Mouse (Mus musculus) ES-E14 (cell line): ENCODE measurements around the gene Mrpl2. TPM values are rescaled to one million over a fixed set of nuclear protein-coding genes. Genes with fewer than 3 reads are reported as not detected.
A peak's percentile ranks its signal among the peaks of the same experiment; 100 is the strongest.

Experiments used
- DNase-seq: peaks from one replicate; pipeline ENCODE4 v3.0.0-alpha.2; 2013; ENCODE audit warnings: low read depth, low spot score
- H3K27ac ChIP-seq: 2 replicates; pipeline ENCODE4 v1.5.1; 2012; ENCODE audit warnings: low read depth, mild to moderate bottlenecking, low read length, moderate library complexity, mixed read lengths; ENCODE audit not compliant: poor library complexity, insufficient read depth, severe bottlenecking
- H3K36me3 ChIP-seq: 2 replicates; pipeline ENCODE4 v1.6.1; 2012; ENCODE audit warnings: mild to moderate bottlenecking, low read length, moderate library complexity, mixed read lengths; ENCODE audit not compliant: control insufficient read depth, poor library complexity, insufficient read depth, severe bottlenecking
- H3K4me1 ChIP-seq, 2 experiments: fragments of 150-350 bp in 1 of 2; sonication (generic) in 1 of 2; 2 replicates each; pipeline ENCODE4 v1.6.1; 2012; ENCODE audit warnings: low read length in 2 of 2, mild to moderate bottlenecking in 1 of 2, mixed read lengths in 1 of 2; ENCODE audit not compliant: control insufficient read depth in 2 of 2, insufficient read depth in 2 of 2, poor library complexity in 1 of 2
- H3K4me3 ChIP-seq, 2 experiments: fragments of 150-350 bp in 1 of 2; sonication (generic) in 1 of 2; 2 replicates each; pipeline ENCODE4 v1.5.1; 2012; ENCODE audit warnings: low read length in 2 of 2, low read depth in 1 of 2, mild to moderate bottlenecking in 1 of 2, mixed read lengths in 1 of 2; ENCODE audit not compliant: insufficient read depth in 1 of 2, poor library complexity in 1 of 2, severe bottlenecking in 1 of 2
- H3K9ac ChIP-seq: 2 replicates; pipeline ENCODE4 v1.6.1; 2012; ENCODE audit warnings: low read depth, mild to moderate bottlenecking, low read length, mixed read lengths; ENCODE audit not compliant: poor library complexity, insufficient read depth, severe bottlenecking
- H3K9me3 ChIP-seq: fragments of 150-350 bp; sonication (generic); 2 replicates; pipeline ENCODE4 v1.6.1; 2012; ENCODE audit warnings: low read depth, mild to moderate bottlenecking, low read length; ENCODE audit not compliant: control insufficient read depth, insufficient read depth
- CHD2 ChIP-seq: IDR thresholded peaks from 2 replicates; pipeline ENCODE4 v1.6.1; 2014; ENCODE audit warnings: mild to moderate bottlenecking, low read depth, low read length, inconsistent platforms
- HCFC1 ChIP-seq: IDR thresholded peaks from 2 replicates; pipeline ENCODE4 v1.6.1; 2012; ENCODE audit warnings: low read length, inconsistent platforms, borderline replicate concordance; ENCODE audit not compliant: insufficient read depth
- MAFK ChIP-seq: IDR thresholded peaks from 2 replicates; pipeline ENCODE4 v1.6.1; 2014; ENCODE audit warnings: mild to moderate bottlenecking, low read depth, low read length, inconsistent platforms; ENCODE audit not compliant: insufficient read depth
- ZC3H11A ChIP-seq: IDR thresholded peaks from 2 replicates; pipeline ENCODE4 v1.6.1; 2012; ENCODE audit warnings: low read depth, mild to moderate bottlenecking, inconsistent platforms, low read length, borderline replicate concordance
- ZNF384 ChIP-seq: IDR thresholded peaks from 2 replicates; pipeline ENCODE4 v1.6.1; 2012; ENCODE audit warnings: low read depth, low read length, inconsistent platforms
- in situ Hi-C, 2 experiments: fragments of 600-800 bp; cut with MboI; formaldehyde crosslinking; loops; one replicate each; pipeline ENCODE4 v1.15.1; 2025; ENCODE audit warnings: low sequenced_read_pairs in 2 of 2, inconsistent platforms in 1 of 2; ENCODE audit not compliant: unreplicated experiment in 2 of 2
- total RNA-seq: library from RNA; depleted of rRNA; stranded (reverse); fragments of 300-350 nt; gene quantifications from 2 replicates; pipeline ENCODE4 v1.2.3, GENCODE M21; 2012

The Mrpl2 gene
- total RNA-seq, 1 experiment: 205 TPM

DNA sequence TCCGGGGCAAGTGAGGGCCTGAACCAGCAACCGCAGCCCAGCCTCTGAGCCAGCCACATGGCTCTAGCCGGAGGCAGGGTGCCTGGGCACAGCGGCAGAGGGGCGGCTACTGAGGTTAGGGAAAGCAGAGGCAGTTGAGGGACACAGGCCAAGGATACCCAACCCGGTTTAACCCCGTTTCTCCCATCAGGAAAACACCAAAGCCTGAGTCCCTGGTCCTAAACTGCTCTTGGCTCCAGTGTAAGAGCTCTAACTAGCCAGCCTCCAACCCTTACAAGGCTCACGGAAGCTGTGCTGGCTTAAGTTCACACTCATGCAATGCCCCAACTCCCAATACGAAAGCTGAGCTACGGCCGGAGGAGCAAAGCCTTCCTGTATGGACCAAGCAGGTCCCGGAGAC lies 21.4 kb upstream of the Mrpl2 start:
- H3K4me1 ChIP-seq: peaks cover 15 to 58% of the 10 kb centered on the region in 2 experiments
- peak overlapping the region; percentile 66 for H3K9ac ChIP-seq
- no peaks in the 10 kb centered on the region for H3K9me3 ChIP-seq
- peak overlapping the region; percentile 55; the same call in 1 of the 2 replicates for H3K27ac ChIP-seq
- TF ChIP-seq ZNF384 (no peak), ZC3H11A (no peak), CHD2 (no peak), MAFK (no peak), HCFC1 (no peak)
- in situ Hi-C loops: no loop called here
- peak overlapping the region; percentile 37 to 49; a peak in 3 of 4 replicates for H3K4me3 ChIP-seq
- DNase-seq: no peak
- H3K36me3 ChIP-seq: no peaks in the 10 kb centered on the region

DNA sequence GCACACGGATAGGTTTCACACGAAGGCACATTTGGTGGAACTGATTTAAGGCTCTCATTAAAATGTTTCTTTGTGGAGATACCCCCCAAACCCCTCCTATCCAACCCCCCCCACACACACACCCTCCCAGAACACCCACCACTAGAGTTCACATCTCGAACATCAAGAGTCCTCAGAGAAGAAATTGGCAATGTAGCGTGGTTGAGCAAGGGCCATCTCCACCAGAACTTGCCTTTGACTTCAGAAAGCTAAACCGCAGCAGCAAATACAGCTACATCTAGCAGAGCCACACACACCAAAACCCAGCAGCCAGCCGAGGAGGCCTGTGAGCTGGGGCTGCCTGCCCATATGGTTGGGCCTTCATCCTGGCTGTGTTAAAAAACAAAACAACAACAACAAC lies 18.6 kb upstream of the Mrpl2 start:
- TF ChIP-seq MAFK (no peak), CHD2 (no peak), HCFC1 (no peak), ZC3H11A (no peak), ZNF384 (no peak)
- Histone ChIP-seq H3K4me3 (0 out of 4 replicates have a peak overlapping the region, but pooled peaks of 1 of the 2 experiments have one; percentile 95), H3K4me1 (peaks cover 15 to 55% of the 10 kb centered on the region in 2 experiments)

DNA sequence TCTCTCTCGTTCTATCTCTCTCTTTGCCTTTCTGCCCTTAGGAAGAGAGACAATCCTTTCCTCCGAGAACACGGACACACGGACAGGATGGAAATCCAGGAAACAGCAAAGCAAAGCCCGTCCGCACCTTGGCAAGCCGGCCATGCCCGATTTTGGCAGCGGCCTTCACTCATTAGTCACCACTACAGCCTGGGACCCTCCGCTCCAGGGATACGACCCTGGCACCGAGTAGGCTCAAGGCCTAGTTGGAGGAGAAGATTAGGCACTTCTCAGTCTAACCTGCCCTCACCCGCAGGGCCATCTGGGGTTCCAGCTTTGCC lies 17.6 kb upstream of the Mrpl2 start:
- H3K4me1 ChIP-seq: peaks cover 14 to 47% of the 10 kb centered on the region in 2 experiments

More for the DNA sequence above, 18.6 kb upstream of the Mrpl2 start:
- in situ Hi-C loops: no loop called here
- Histone ChIP-seq H3K9me3 (no peaks in the 10 kb centered on the region), H3K9ac (peak overlapping the region; percentile 34; the same call in 1 of the 2 replicates), H3K36me3 (peaks cover 3% of the 10 kb centered on the region; the same call in 1 of the 2 replicates), H3K27ac (no peak overlapping the region)
- DNase-seq: no peak

DNA sequence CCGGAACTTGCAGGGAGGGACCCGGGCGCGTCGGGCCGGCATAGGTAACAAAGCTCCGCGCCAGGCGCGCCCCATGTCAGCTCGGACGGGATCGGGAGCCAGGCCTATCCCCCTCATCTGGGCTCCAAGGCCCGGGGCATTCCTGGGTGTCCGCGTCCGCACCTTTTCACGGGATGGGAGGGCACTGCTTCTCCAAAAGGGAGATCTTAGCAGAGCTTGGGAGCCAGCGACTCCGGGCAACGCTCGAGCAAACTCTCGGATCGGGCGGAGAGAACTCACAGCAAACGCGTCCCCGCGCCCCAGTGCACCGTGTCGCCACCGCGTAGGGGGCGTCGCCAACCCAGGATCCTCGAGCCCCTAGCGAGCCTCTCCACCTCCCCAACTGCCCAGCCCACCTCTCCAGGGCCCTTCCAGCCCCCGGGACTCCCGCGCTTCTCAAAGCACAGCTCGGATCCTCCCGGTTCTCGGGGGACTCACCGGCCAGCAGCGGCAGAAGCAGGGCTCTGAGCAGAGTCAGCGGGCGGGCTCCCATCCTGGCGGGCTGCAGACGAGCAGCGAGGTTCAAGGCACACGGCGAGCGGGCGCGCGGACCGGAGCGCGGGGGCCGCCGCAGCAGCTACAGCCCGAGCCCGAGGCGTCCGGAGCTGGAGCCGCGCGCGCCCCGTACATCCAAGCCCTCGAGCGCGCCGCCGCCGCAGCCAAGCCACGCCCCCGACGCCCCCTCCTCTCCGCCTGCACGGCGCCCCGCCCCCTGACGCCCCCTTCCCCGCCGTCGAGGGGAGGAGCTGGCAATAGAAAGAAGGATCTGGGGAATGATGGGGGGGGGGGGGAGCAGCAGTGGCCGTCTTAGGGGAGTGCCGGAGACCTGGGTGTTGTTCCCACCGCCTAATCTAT lies 17.0 kb upstream of the Mrpl2 start, which contains the start of gene Ptk7:
TSS of gene Ptk7 (minus strand) at position 714 of the 894 bp plus-strand sequence.
- peak within 1 kb of the TSS; percentile 77 to 95 for H3K4me3 ChIP-seq
- H3K9ac ChIP-seq: peak within 1 kb of the TSS; percentile 91
- peak; percentile 72 for DNase-seq
- peaks cover 11 to 45% of the 10 kb centered on the region in 2 experiments for H3K4me1 ChIP-seq
- H3K27ac ChIP-seq: peak within 1 kb of the TSS; percentile 93
- TF ChIP-seq ZNF384: no peak
- TF ChIP-seq HCFC1: no peak
- no peak for TF ChIP-seq MAFK
- TF ChIP-seq CHD2: no peak
- TF ChIP-seq ZC3H11A: no peak
- H3K9me3 ChIP-seq: no peaks in the 10 kb centered on the region
- in situ Hi-C loops: no loop called here
- H3K36me3 ChIP-seq: peaks cover 5% of the 10 kb centered on the region; the same call in 1 of the 2 replicates

More for the DNA sequence above, 17.6 kb upstream of the Mrpl2 start:
- Histone ChIP-seq H3K9ac (peak overlapping the region; percentile 91), H3K27ac (no peak overlapping the region), H3K9me3 (no peaks in the 10 kb centered on the region), H3K4me3 (peak overlapping the region; percentile 77 to 95), H3K36me3 (peaks cover 5% of the 10 kb centered on the region; the same call in 1 of the 2 replicates)
- in situ Hi-C loops: no loop called here
- TF ChIP-seq HCFC1 (no peak), CHD2 (no peak), MAFK (no peak), ZC3H11A (no peak), ZNF384 (no peak)
- no peak for DNase-seq
